Mouse (Mus musculus): ENCODE results near the gene Zfp692. TPM values are rescaled to one million over a fixed set of nuclear protein-coding genes. Genes with fewer than 3 reads are reported as not detected.
"Not testable (repeated sequence)": the region's sequence is repeated elsewhere in the genome, so short reads cannot be mapped to it uniquely, and the experiment has no call there.

Zfp692 gene
- polyA plus RNA-seq, 1 experiment from 2014 or later = 3.9 TPM

GRCm38 (mm10) chr11:58354927-58355326 is 48.1 kb downstream of the Zfp692 start:
- Histone ChIP-seq H3K4me1 (replicated peaks; ENCODE audit: control insufficient read depth, insufficient read depth, low read length) (peaks cover 10% of the 10 kb centered on the region), H3K27me3 (replicated peaks; ENCODE audit: control insufficient read depth, insufficient read depth, low read length) (no peaks in the 10 kb centered on the region), H3K9me3 (ENCODE audit: control insufficient read depth) (no peaks in the 10 kb centered on the region), H3K4me2 (replicated peaks; ENCODE audit: low read depth) (no peak overlapping the region), H3K9ac (ENCODE audit: low read depth, low read length) (no peak overlapping the region), H3K4me3 (ENCODE audit: low read depth, low read length) (no peak overlapping the region), H3K36me3 (ENCODE audit: control insufficient read depth, insufficient read depth) (no peaks in the 10 kb centered on the region), H3K27ac (ENCODE audit: low read depth, low read length) (no peak overlapping the region)
- ATAC-seq = no peak
- no peak for TF ChIP-seq CTCF (IDR thresholded peaks at IDR 0.05; ENCODE audit: low read depth)
- WGBS = 41% methylated on average over 3 of the region's 3 CpGs

- TF ChIP-seq CTCF (IDR thresholded peaks at IDR 0.05; ENCODE audit: low read depth) = no peak
- no peak overlapping the region for H3K27ac ChIP-seq (ENCODE audit: low read depth, low read length)
- no peak overlapping the region for H3K9ac ChIP-seq (ENCODE audit: low read depth, low read length)
- 76% methylated on average over 3 of the region's 3 CpGs for WGBS
- H3K9me3 ChIP-seq (ENCODE audit: control insufficient read depth) = no peaks in the 10 kb centered on the region
- H3K27me3 ChIP-seq (replicated peaks; ENCODE audit: control insufficient read depth, insufficient read depth, low read length) = no peaks in the 10 kb centered on the region
- H3K36me3 ChIP-seq (ENCODE audit: control insufficient read depth, insufficient read depth) = no peaks in the 10 kb centered on the region
- H3K4me3 ChIP-seq (ENCODE audit: low read depth, low read length) = no peak overlapping the region
- no peak for ATAC-seq
- no peak overlapping the region for H3K4me2 ChIP-seq (replicated peaks; ENCODE audit: low read depth)
- peaks cover 14% of the 10 kb centered on the region for H3K4me1 ChIP-seq (replicated peaks; ENCODE audit: control insufficient read depth, insufficient read depth, low read length)
Observed at GRCm38 (mm10) chr11:58357042-58357441, 50.2 kb downstream of the Zfp692 start.

- H3K36me3 ChIP-seq (ENCODE audit: control insufficient read depth, insufficient read depth) = no peaks in the 10 kb centered on the region
- 40% methylated on average over 6 of the region's 6 CpGs for WGBS
- H3K27ac ChIP-seq (ENCODE audit: low read depth, low read length) = peak overlapping the region; percentile 50
- peaks cover 16% of the 10 kb centered on the region for H3K4me1 ChIP-seq (replicated peaks; ENCODE audit: control insufficient read depth, insufficient read depth, low read length)
- TF ChIP-seq CTCF (IDR thresholded peaks at IDR 0.05; ENCODE audit: low read depth) = peak; percentile 21; the same call in 1 of the 2 replicates
- H3K9me3 ChIP-seq (ENCODE audit: control insufficient read depth) = no peaks in the 10 kb centered on the region
- H3K9ac ChIP-seq (ENCODE audit: low read depth, low read length) = no peak overlapping the region
- ATAC-seq = peak; percentile 55
- H3K4me3 ChIP-seq (ENCODE audit: low read depth, low read length) = no peak overlapping the region
- H3K4me2 ChIP-seq (replicated peaks; ENCODE audit: low read depth) = no peak overlapping the region
- no peaks in the 10 kb centered on the region for H3K27me3 ChIP-seq (replicated peaks; ENCODE audit: control insufficient read depth, insufficient read depth, low read length)
Observed at GRCm38 (mm10) chr11:58357844-58358534, 51.1 kb downstream of the Zfp692 start.

- not testable (repeated sequence) for H3K9me3 ChIP-seq (ENCODE audit: control insufficient read depth); H3K27ac ChIP-seq (ENCODE audit: low read depth, low read length); H3K4me3 ChIP-seq (ENCODE audit: low read depth, low read length); H3K27me3 ChIP-seq (replicated peaks; ENCODE audit: control insufficient read depth, insufficient read depth, low read length); H3K36me3 ChIP-seq (ENCODE audit: control insufficient read depth, insufficient read depth); H3K4me2 ChIP-seq (replicated peaks; ENCODE audit: low read depth); H3K9ac ChIP-seq (ENCODE audit: low read depth, low read length)
- no CpG with 5 or more reads among the region's 6 CpGs for WGBS
- peak; percentile 65 for ATAC-seq
- peaks cover 11% of the 10 kb centered on the region for H3K4me1 ChIP-seq (replicated peaks; ENCODE audit: control insufficient read depth, insufficient read depth, low read length)
Observed at GRCm38 (mm10) chr11:58362562-58362961, 55.7 kb downstream of the Zfp692 start.

Other genes with a start within 250 kb of the Zfp692 start
- not detected in 2 replicates for gene Gm12248, start 213.9 kb upstream of the Zfp692 start, polyA plus RNA-seq (2015; fragmentation: Nextera tagmentation; extraction: Ambion mirVana)
- 43.2 and 46.2 TPM in 2 replicates for gene Cnot8, start 202.9 kb upstream of the Zfp692 start, polyA plus RNA-seq (2015; fragmentation: Nextera tagmentation; extraction: Ambion mirVana)
- gene Gemin5, start 138.5 kb upstream of the Zfp692 start, polyA plus RNA-seq (2015; fragmentation: Nextera tagmentation; extraction: Ambion mirVana) = 3.6 and 4.0 TPM in 2 replicates
- 86.2 and 90.1 TPM in 2 replicates for gene Mrpl22, start 135.4 kb upstream of the Zfp692 start, polyA plus RNA-seq (2015; fragmentation: Nextera tagmentation; extraction: Ambion mirVana)
- 10.9 and 11.5 TPM in 2 replicates for gene Igtp, start 107.5 kb upstream of the Zfp692 start, polyA plus RNA-seq (2015; fragmentation: Nextera tagmentation; extraction: Ambion mirVana)
- 5.4 and 6.4 TPM in 2 replicates for gene Irgm2, start 107.5 kb upstream of the Zfp692 start, polyA plus RNA-seq (2015; fragmentation: Nextera tagmentation; extraction: Ambion mirVana)
- gene 4930438A08Rik, start 32.3 kb upstream of the Zfp692 start, polyA plus RNA-seq (2015; fragmentation: Nextera tagmentation; extraction: Ambion mirVana) = not detected in 2 replicates
- gene Zfp672, start 23.3 kb downstream of the Zfp692 start, polyA plus RNA-seq (2015; fragmentation: Nextera tagmentation; extraction: Ambion mirVana) = 32.0 and 33.8 TPM in 2 replicates
- gene Sh3bp5l, start 23.7 kb downstream of the Zfp692 start, polyA plus RNA-seq (2015; fragmentation: Nextera tagmentation; extraction: Ambion mirVana) = 13.2 and 14.7 TPM in 2 replicates
- gene Lypd8, start 72.0 kb downstream of the Zfp692 start, polyA plus RNA-seq (2015; fragmentation: Nextera tagmentation; extraction: Ambion mirVana) = 1,454 and 1,717 TPM in 2 replicates
- 0.77 and 4.8 TPM in 2 replicates for gene 1810065E05Rik, start 114.0 kb downstream of the Zfp692 start, polyA plus RNA-seq (2015; fragmentation: Nextera tagmentation; extraction: Ambion mirVana)
- gene Gm12253, start 125.5 kb downstream of the Zfp692 start, polyA plus RNA-seq (2015; fragmentation: Nextera tagmentation; extraction: Ambion mirVana) = not detected in 2 replicates
- not detected in 2 replicates for gene Lypd9, start 145.9 kb downstream of the Zfp692 start, polyA plus RNA-seq (2015; fragmentation: Nextera tagmentation; extraction: Ambion mirVana)
- not detected in 2 replicates for gene Olfr30, start 155.2 kb downstream of the Zfp692 start, polyA plus RNA-seq (2015; fragmentation: Nextera tagmentation; extraction: Ambion mirVana)
- gene Olfr332, start 185.5 kb downstream of the Zfp692 start, polyA plus RNA-seq (2015; fragmentation: Nextera tagmentation; extraction: Ambion mirVana) = not detected in 2 replicates
- gene Olfr331, start 195.5 kb downstream of the Zfp692 start, polyA plus RNA-seq (2015; fragmentation: Nextera tagmentation; extraction: Ambion mirVana) = not detected in 2 replicates
- gene Olfr330, start 227.8 kb downstream of the Zfp692 start, polyA plus RNA-seq (2015; fragmentation: Nextera tagmentation; extraction: Ambion mirVana) = not detected in 2 replicates
- gene Olfr329-ps, start 239.4 kb downstream of the Zfp692 start, polyA plus RNA-seq (2015; fragmentation: Nextera tagmentation; extraction: Ambion mirVana) = not detected in 2 replicates
- not detected in 2 replicates for gene Olfr328, start 248.6 kb downstream of the Zfp692 start, polyA plus RNA-seq (2015; fragmentation: Nextera tagmentation; extraction: Ambion mirVana)